Mouse (Mus musculus) neutrophil, adult 59 days (primary cell): ENCODE data around the gene Mtmr6. TPM values are rescaled to one million over a fixed set of nuclear protein-coding genes. Genes with fewer than 3 reads are reported as not detected.

Experiments
- total RNA-seq, 2 experiments: library from RNA; stranded (reverse); gene quantifications; 1 replicate in 1 of 2; 2 replicates in 1 of 2; pipeline ENCODE4 v1.2.4; 2023

Gene Mtmr6
- 10 to 100 TPM; 79.7 to 83.7 TPM for total RNA-seq

DNA sequence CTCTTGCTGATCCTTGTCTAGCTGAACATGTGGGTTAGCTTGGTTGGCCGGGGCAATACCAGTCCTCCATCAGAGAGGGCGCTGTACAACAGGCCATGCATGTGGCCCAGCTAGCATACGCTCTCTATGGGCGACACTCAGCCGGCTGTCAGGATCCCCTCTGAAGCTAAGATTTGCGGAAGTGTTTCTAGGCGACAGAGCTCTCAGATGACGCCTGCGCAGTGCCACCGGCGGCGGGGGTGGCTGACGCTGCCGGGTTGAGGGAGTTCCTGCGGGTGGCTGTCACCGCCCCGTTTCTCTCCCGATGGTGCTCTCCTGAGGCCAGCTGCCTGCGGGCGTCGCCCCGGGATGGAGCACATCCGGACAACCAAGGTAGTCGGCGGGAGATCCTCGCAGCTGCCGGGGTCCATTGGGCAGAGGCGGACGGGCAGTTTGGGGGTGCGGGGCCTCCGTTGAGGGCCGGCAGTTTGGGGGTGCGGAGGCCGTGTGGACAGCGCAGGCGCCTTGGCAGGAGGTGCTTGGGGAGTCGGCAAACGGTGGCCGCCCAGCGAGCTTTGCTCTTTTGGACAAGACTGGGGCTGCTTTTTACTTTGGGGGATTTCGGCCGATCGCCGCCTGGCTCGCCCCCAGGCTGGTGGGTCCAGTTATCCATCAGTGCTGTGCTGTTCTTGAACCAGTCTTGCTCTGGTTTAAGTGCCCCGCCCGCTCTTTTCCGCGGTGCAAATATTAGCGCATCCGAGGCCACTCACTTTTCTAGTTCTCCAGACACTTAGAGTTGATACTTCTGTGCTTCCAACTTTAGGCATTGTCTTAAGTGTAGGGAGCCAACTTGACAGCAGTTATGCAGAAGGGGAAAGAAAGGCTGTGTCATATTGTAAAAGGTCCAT lies at the start of gene Mtmr6:
Mtmr6 (plus strand) TSS at position 239 of the 887 bp plus-strand sequence.

DNA sequence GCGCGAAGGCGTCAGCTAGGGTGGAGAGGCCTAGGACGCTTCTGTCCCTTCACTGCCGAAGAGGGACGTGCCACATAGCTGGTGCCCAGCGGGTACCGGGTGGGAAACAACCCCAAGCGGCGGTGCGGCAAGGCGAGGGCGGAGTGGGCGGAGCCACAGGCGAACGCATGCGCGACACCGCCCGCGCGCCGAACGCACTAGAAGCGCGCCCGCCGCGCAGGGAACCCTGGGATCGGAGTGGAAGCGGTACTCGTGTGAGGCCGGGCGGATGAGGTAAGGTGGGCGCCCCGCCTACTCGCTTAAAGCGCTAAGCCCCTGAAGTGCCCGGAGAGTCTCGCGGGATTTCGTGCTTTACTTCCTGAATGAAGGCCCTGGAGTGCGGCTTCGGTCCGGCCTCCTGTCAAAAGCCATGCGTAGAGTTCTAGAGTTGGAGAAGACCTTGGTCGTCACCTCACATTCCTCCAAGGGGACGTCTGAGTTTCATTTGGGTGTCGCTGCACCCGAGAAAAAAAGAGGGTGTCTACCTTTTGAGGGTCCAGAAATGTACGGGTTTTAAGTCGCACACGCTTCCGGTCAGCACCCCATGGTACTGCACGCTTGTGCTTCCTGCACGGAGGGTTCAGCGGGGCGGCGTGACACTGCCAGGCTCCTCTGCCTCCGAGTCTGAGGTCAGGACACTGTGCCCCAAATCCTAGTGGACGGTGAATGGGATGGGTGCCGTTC lies 13.6 kb upstream of the Mtmr6 start, which contains the start of the genes Nupl1 and Gm49336:
Nupl1 (minus strand) TSS at position 151 of the 723 bp plus-strand sequence.
Gm49336 (minus strand) TSS at position 227 of the 723 bp plus-strand sequence.

Other genes starting within 250 kb of the Mtmr6 start
- gene Atp8a2, start 68.0 kb upstream of the Mtmr6 start, total RNA-seq: 1 to 10 TPM in 1 of 2 experiments, under 1 TPM in 1; 0.79 to 4.9 TPM
- under 1 TPM; 0.16 to 0.31 TPM for gene Nupl1, start 13.8 kb upstream of the Mtmr6 start, total RNA-seq
- gene Gm49336, start 13.7 kb upstream of the Mtmr6 start, total RNA-seq: 10 to 100 TPM; 38.5 to 43.5 TPM
- gene Amer2, start 108.0 kb downstream of the Mtmr6 start, total RNA-seq: 10 to 100 TPM; 20.3 to 23.9 TPM